Mouse (Mus musculus) spleen, adult 2 months (tissue): ENCODE measurements around the gene Bhlhe23.

ENCODE experiments used
- CTCF ChIP-seq: fragments of 200-500 bp; IDR thresholded peaks from 2 replicates; pipeline ENCODE4 v1.5.1; 2011; ENCODE audit warnings: mild to moderate bottlenecking, inconsistent platforms; ENCODE audit not compliant: insufficient read depth, insufficient read length, insufficient replicate concordance; ENCODE audit errors: extremely low read depth
- POLR2A ChIP-seq: fragments of 200-500 bp; IDR thresholded peaks from 2 replicates; pipeline ENCODE4 v1.6.1; 2011; ENCODE audit warnings: low read depth, low read length, inconsistent platforms

DNA sequence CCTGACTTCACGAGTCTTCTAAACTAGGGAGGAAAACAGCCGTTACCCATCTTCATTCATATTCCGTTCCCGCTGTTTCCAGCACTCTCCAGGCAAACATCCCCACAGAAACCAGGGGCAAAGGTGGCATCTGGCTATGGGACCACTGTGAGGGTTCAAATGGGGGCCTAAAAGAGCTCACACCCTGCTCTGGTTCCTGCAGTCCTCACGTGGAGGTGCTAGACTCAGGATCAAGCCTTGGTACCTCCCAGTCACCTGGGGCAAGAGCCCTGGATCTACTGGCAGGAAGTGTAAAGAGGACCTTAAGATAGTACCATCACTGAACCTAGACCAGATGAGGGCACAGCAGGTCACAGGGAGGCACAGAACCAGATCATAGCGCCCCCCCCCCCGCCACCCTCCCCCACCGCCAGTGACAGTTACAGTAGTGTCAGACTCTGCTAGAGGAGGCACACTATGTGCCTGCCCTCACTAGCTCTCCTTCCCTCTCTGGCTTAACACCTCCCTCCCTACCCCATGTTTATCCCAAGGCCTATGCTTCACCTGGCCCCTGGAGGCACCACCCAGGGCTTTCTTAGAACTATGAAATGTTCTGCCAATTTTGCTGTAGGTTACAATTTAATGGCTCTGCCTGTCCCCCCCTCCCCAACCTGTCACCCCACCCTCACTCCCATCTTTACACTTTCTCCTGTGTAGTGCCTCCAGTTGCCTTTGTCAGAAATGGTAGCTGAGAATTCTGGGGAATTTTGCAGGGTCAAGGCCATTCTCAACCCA, 50.7 kb downstream of the Bhlhe23 start:
- no peak for TF ChIP-seq CTCF
- no peak for TF ChIP-seq POLR2A
